Mouse (Mus musculus): ENCODE measurements around the gene Snx7.

Gene Snx7

GRCm38 (mm10) chr3:117814218-117814617, 54.5 kb downstream of the Snx7 start:
- DNase-seq: no peak

GRCm38 (mm10) chr3:117812135-117812534, 56.6 kb downstream of the Snx7 start:
- DNase-seq: no peak

GRCm38 (mm10) chr3:117805782-117806181, 63.0 kb downstream of the Snx7 start:
- DNase-seq: no peak

GRCm38 (mm10) chr3:117794501-117794900, 74.2 kb downstream of the Snx7 start:
- no peak for DNase-seq

- no peak for DNase-seq
Measured at GRCm38 (mm10) chr3:117791951-117792350, 76.8 kb downstream of the Snx7 start.

GRCm38 (mm10) chr3:117791273-117791672, 77.5 kb downstream of the Snx7 start:
- no peak for DNase-seq

- DNase-seq: peak in 1 of 2 experiments; percentile 29
Measured at GRCm38 (mm10) chr3:117788800-117789693, 79.7 kb downstream of the Snx7 start.

GRCm38 (mm10) chr3:117787247-117787646, 81.5 kb downstream of the Snx7 start:
- DNase-seq: peak; percentile 49 to 76

- DNase-seq: no peak
Measured at GRCm38 (mm10) chr3:117752151-117752757, 116.5 kb downstream of the Snx7 start.

- no peak for DNase-seq
Measured at GRCm38 (mm10) chr3:117751665-117752064, 117.1 kb downstream of the Snx7 start.

GRCm38 (mm10) chr3:117749256-117749655, 119.5 kb downstream of the Snx7 start:
- no peak for DNase-seq

- DNase-seq: no peak
Measured at GRCm38 (mm10) chr3:117739760-117740159, 129.0 kb downstream of the Snx7 start.

- no peak for DNase-seq
Measured at GRCm38 (mm10) chr3:117732661-117733060, 136.1 kb downstream of the Snx7 start.
